Mouse (Mus musculus): ENCODE measurements around the gene Dnah2. TPM values are rescaled to one million over a fixed set of nuclear protein-coding genes. Genes with fewer than 3 reads are reported as not detected.
A peak's percentile ranks its signal among the peaks of the same experiment; 100 is the strongest.

Gene Dnah2
- total RNA-seq, 2 experiments from 2014 or later: 0.03 to 0.48 TPM

- DNase-seq: no peak
These were observed 87.3 kb downstream of the Dnah2 start for GRCm38 (mm10) chr11:69461568-69461967.

- no peak for DNase-seq
These were observed 89.0 kb downstream of the Dnah2 start for GRCm38 (mm10) chr11:69459883-69460282.

GRCm38 (mm10) chr11:69457006-69457579 lies 91.8 kb downstream of the Dnah2 start:
- peak; percentile 40 for DNase-seq

GRCm38 (mm10) chr11:69452114-69452867 lies 96.6 kb downstream of the Dnah2 start:
- peak; percentile 63 for DNase-seq

DNA sequence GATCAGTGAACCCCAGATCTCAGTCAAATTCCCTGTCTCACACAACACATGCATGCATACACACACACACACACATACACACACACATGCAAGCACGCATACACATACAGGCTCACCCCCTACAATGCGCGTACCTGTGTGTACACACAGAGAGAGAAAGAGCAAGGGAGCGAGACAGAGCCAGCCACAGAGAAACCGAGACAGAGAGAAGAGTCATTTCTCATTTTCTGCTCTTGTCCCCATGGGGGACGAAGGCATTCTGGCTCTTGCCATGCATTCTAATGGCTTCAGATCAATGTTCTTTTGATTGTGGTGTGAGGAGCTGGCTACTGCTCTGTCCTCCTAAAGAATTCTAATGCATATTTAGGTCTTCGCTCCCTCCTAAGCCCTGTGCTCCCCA lies 101.6 kb downstream of the Dnah2 start:
- DNase-seq: no peak

GRCm38 (mm10) chr11:69443328-69443727 lies 105.6 kb downstream of the Dnah2 start:
- no peak for DNase-seq

- DNase-seq: no peak
These were observed 111.6 kb downstream of the Dnah2 start for GRCm38 (mm10) chr11:69437291-69437690.

GRCm38 (mm10) chr11:69433189-69433588 lies 115.7 kb downstream of the Dnah2 start:
- no peak for DNase-seq

DNA sequence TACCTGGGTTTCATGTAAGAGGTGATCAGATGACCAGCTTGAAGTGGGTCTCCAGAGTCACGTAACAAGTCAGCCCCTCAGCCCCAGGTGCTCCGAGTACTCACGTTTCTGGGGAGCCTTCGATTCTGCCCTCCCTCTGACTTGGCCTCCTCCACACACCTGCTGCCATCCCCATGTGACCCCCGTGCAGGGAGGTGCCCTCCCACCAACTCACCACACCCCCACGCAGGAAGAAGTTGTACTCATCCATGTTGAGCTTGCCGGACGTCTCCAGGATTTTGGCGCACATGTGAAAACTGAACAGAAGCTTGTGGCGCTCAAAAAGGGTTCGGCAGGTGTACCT lies 116.3 kb downstream of the Dnah2 start:
- no peak for DNase-seq

- DNase-seq: peak; percentile 60
These were observed 116.9 kb downstream of the Dnah2 start for GRCm38 (mm10) chr11:69431829-69432639.

DNA sequence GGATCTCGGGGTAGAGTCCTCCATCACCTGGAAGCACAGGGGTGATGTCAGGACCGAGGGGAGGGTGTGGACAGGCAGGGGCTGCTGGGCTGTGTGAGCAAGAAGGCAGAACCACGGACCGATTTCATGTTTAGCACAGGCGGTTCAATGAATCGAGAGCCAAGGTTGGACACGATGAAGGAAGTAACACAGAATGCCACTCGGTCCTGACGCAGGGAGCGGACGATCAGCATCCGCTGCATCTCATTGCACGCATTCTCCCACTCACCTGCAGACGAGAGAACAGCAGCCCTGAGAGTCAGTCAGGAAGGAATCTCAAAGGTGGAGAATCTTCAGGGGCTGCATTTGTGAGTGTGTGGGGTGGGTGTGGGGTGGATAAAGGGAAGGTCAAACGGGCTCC lies 118.3 kb downstream of the Dnah2 start:
- DNase-seq: no peak

GRCm38 (mm10) chr11:69429313-69429712 lies 119.6 kb downstream of the Dnah2 start:
- DNase-seq: peak; percentile 41

- DNase-seq: peak; percentile 41
These were observed 120.2 kb downstream of the Dnah2 start for GRCm38 (mm10) chr11:69428751-69429150.

DNA sequence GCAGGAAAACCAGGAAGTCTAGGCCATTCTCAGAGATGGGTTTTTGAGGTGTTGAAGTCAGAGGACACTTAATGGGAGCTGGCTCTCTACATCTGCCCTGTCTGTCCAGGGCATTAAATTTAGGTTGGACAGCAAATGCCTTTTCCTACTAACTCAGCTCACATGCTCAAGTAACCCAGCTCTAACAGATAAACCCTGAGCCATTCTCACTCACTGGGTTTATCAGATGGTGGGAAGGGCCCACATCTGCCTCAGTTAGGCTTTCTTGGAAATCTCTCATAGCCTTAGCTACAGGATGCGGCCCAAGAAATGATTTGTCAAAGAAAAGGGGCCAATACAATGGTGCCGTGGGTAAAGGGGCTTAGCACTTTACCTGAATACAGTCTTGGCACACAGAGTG lies 122.7 kb downstream of the Dnah2 start:
- no peak for DNase-seq

DNA sequence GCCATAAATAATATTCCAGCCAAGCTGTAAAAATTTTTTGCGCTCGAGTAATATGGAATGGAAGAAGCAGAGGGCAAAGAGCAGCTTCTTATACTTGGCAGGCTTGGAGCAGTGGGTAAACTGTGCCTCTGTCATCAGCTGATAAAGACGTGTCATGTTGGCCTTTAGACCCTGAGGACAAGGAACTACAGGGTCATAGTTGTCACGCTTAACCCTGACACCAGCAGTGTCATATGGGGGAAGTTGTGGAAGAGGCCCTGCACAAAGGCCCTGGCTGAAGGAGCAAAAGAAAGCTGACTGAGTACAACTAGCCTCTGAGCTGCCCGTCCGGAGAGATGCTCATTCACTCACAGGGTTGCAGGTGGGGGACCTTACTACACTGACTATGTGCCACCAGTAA lies 125.0 kb downstream of the Dnah2 start:
- no peak for DNase-seq

- no peak for DNase-seq
These were observed 126.1 kb downstream of the Dnah2 start for GRCm38 (mm10) chr11:69422842-69423241.

- DNase-seq: no peak
These were observed 127.6 kb downstream of the Dnah2 start for GRCm38 (mm10) chr11:69421131-69421977.

DNA sequence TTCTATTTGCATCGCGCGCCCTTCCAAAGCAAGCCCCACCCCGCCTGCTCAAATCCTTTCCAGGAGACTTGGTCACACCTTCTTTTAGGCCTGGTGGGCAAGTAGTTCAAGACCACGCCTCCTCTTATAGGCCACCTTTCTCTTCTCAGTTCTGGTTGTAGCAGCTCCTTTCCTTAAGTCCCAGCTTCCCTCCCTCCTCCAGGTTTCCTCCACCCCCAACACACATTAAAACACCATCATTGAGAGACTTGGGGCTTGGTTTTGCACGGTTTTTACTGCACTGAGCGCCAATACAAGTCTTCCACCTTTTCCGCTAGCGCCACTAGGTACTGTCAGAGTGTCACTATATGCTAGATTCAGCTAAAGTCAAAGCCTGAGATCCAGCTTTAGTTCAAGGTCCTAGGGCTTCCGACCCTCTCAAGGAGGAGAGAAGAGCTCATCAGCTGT lies 128.3 kb downstream of the Dnah2 start:
- no peak for DNase-seq

DNA sequence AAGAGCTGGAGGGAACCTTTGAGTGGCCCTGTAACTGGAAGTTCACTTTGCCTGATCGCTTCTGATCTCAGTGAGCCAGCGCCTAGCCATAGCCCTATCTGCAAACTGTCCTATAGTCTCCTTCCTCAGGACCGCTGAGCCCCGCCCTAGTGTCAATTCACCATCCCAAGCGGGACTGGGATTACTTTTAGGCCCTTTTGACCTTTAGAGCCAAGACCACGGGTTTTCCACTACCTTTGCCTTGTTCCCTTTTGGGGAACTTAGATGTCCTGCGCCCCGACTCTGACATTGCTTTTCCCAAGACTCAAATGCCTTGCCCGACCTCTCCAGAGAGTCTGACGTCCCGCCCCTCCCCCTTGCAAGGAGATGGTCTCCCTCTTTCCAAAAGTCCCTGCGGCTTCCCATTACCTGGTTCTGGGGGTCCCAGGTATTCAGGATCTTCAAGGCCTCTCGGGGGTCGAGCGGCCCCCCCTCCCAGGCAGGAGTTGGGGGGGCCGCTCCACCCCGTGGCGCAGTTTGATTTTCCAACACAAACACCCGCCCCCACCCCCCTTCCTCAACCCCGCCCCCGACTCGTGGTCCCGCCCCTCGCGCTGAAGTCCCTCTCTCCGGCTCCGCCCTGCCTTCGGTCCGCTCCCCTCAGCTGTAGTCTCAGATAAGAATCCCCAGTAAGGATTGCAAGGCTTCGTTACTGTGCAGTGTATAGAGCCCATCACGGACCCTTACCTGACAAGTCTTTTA lies 128.9 kb downstream of the Dnah2 start:
- DNase-seq: peak; percentile 50

GRCm38 (mm10) chr11:69419443-69419812 lies 129.5 kb downstream of the Dnah2 start:
- DNase-seq: peak; percentile 26

Measured in gastrocnemius, postnatal 25 days (tissue).